Mouse (Mus musculus): ENCODE measurements around the gene Acp2.
A peak's percentile ranks its signal among the peaks of the same experiment; 100 is the strongest.

The Acp2 gene

GRCm38 (mm10) chr2:91202222-91202971 is at the start of gene Acp2, which contains the start of gene Nr1h3:
Acp2 (plus strand) TSS chr2:91202885.
Nr1h3 (minus strand) TSS chr2:91202834.
- DNase-seq: peak; percentile 94

GRCm38 (mm10) chr2:91152885-91153377 is 49.8 kb upstream of the Acp2 start:
- DNase-seq: no peak

- DNase-seq: no peak
These were observed 48.6 kb upstream of the Acp2 start for GRCm38 (mm10) chr2:91154091-91154490.

- no peak for DNase-seq
These were observed 45.5 kb upstream of the Acp2 start for GRCm38 (mm10) chr2:91157002-91157752.

GRCm38 (mm10) chr2:91160591-91160990 is 42.1 kb upstream of the Acp2 start:
- DNase-seq: no peak

GRCm38 (mm10) chr2:91162952-91163351 is 39.7 kb upstream of the Acp2 start:
- no peak for DNase-seq

- DNase-seq: no peak
These were observed 39.2 kb upstream of the Acp2 start for GRCm38 (mm10) chr2:91163532-91163931.

- DNase-seq: no peak
These were observed 37.7 kb upstream of the Acp2 start for GRCm38 (mm10) chr2:91164991-91165390.

- DNase-seq: no peak
These were observed 35.1 kb upstream of the Acp2 start for GRCm38 (mm10) chr2:91167629-91168028.

GRCm38 (mm10) chr2:91169587-91170322 is 32.9 kb upstream of the Acp2 start:
- DNase-seq: no peak

- no peak for DNase-seq
These were observed 27.2 kb upstream of the Acp2 start for GRCm38 (mm10) chr2:91175490-91175889.

GRCm38 (mm10) chr2:91176234-91176633 is 26.5 kb upstream of the Acp2 start:
- no peak for DNase-seq

- no peak for DNase-seq
These were observed 22.9 kb upstream of the Acp2 start for GRCm38 (mm10) chr2:91179825-91180224.

- no peak for DNase-seq
These were observed 22.0 kb upstream of the Acp2 start for GRCm38 (mm10) chr2:91180706-91181105.

- DNase-seq: peak; percentile 43
These were observed 20.7 kb upstream of the Acp2 start for GRCm38 (mm10) chr2:91182016-91182404.

GRCm38 (mm10) chr2:91182405-91183147 is 20.1 kb upstream of the Acp2 start:
- DNase-seq: peak; percentile 91

- peak; percentile 98 for DNase-seq
These were observed 19.6 kb upstream of the Acp2 start for GRCm38 (mm10) chr2:91183148-91183513.

- DNase-seq: no peak
These were observed 18.8 kb upstream of the Acp2 start, which contains the start of gene Madd for GRCm38 (mm10) chr2:91183711-91184405. Madd (minus strand) TSS chr2:91183837.

- DNase-seq: no peak
These were observed 16.5 kb upstream of the Acp2 start for GRCm38 (mm10) chr2:91186208-91186607.

GRCm38 (mm10) chr2:91187431-91187830 is 15.3 kb upstream of the Acp2 start:
- peak; percentile 80 for DNase-seq

GRCm38 (mm10) chr2:91190501-91190900 is 12.2 kb upstream of the Acp2 start:
- DNase-seq: no peak
